Mouse (Mus musculus) adrenal gland, postnatal 0 days (tissue): ENCODE data around the gene Faxc. TPM values are rescaled to one million over a fixed set of nuclear protein-coding genes. Genes with fewer than 3 reads are reported as not detected.

ENCODE experiments used
- polyA plus RNA-seq: library from polyadenylated mRNA; unstranded; fragments of >200 nt; fragmentation: Nextera tagmentation; extraction: Ambion mirVana; gene quantifications from 2 replicates; pipeline ENCODE4 v1.2.1, GENCODE M21; 2015

The Faxc gene
- 2.0 and 3.2 TPM in 2 replicates for polyA plus RNA-seq

GRCm38 (mm10) chr4:21930971-21931771, at the start of gene Faxc:
Faxc (plus strand) TSS chr4:21931329.

Other genes with a start within 250 kb of the Faxc start
- gene Prdm13, start 245.4 kb upstream of the Faxc start, polyA plus RNA-seq, result not detected in 2 replicates
- 43.9 and 50.7 TPM in 2 replicates for gene Ccnc, start 203.6 kb upstream of the Faxc start, polyA plus RNA-seq
- 4.4 and 6.5 TPM in 2 replicates for gene Usp45, start 164.2 kb upstream of the Faxc start, polyA plus RNA-seq
- gene Tstd3, start 164.1 kb upstream of the Faxc start, polyA plus RNA-seq, result 26.1 and 30.2 TPM in 2 replicates
- 51.8 and 72.8 TPM in 2 replicates for gene Pnisr, start 83.7 kb upstream of the Faxc start, polyA plus RNA-seq
- 23.3 and 24.0 TPM in 2 replicates for gene Coq3, start 51.7 kb upstream of the Faxc start, polyA plus RNA-seq